Mouse (Mus musculus) embryonic facial prominence, embryonic 11.5 days (tissue): ENCODE results near the gene Rasd1. TPM values are rescaled to one million over a fixed set of nuclear protein-coding genes. Genes with fewer than 3 reads are reported as not detected.

Experiments
- ATAC-seq: fragments of 200-750 bp; cut with Nextera tagmentation; replicated peaks from 2 replicates; pipeline ENCODE4 v1.8.0; 2017; ENCODE audit warnings: low read depth; ENCODE audit not compliant: insufficient number of reproducible peaks, low FRiP score, low TSS enrichment
- DNase-seq: peaks from one replicate; pipeline ENCODE4 v3.0.0-alpha.2; 2015; ENCODE audit warnings: low spot score
- H3K27ac ChIP-seq: fragments of 300-500 bp; sonication (generic); replicated peaks from 2 replicates; pipeline ENCODE4 v1.5.1; 2014; ENCODE audit warnings: mild to moderate bottlenecking, low read depth, low read length, control low read depth
- H3K27me3 ChIP-seq: fragments of 300-500 bp; sonication (generic); 2 replicates; pipeline ENCODE4 v1.6.1; 2014; ENCODE audit warnings: mild to moderate bottlenecking, low read length, moderate library complexity, mixed read lengths; ENCODE audit not compliant: control insufficient read depth, insufficient read depth
- H3K36me3 ChIP-seq: fragments of 300-500 bp; sonication (generic); replicated peaks from 2 replicates; pipeline ENCODE4 v1.6.1; 2014; ENCODE audit warnings: low read depth, mild to moderate bottlenecking, low read length, moderate library complexity, mixed read lengths; ENCODE audit not compliant: control insufficient read depth, insufficient read depth
- H3K4me1 ChIP-seq: fragments of 300-500 bp; sonication (generic); 2 replicates; pipeline ENCODE4 v1.6.1; 2014; ENCODE audit warnings: low read length, mixed read lengths; ENCODE audit not compliant: control insufficient read depth, insufficient read depth
- H3K4me2 ChIP-seq: fragments of 300-500 bp; sonication (generic); 2 replicates; pipeline ENCODE4 v1.6.1; 2014; ENCODE audit warnings: low read depth, mild to moderate bottlenecking, control low read depth, low read length, moderate library complexity
- H3K4me3 ChIP-seq: fragments of 300-500 bp; sonication (generic); 2 replicates; pipeline ENCODE4 v1.5.1; 2014; ENCODE audit warnings: low read depth, low read length, control low read depth
- H3K9ac ChIP-seq: fragments of 300-500 bp; sonication (generic); replicated peaks from 2 replicates; pipeline ENCODE4 v1.6.1; 2014; ENCODE audit warnings: mild to moderate bottlenecking, control low read depth, low read length
- H3K9me3 ChIP-seq: fragments of 300-500 bp; sonication (generic); replicated peaks from 2 replicates; pipeline ENCODE4 v1.6.1; 2016; ENCODE audit warnings: mild to moderate bottlenecking, low read length, inconsistent platforms, mixed read lengths; ENCODE audit not compliant: control insufficient read depth
- WGBS: fragments of 180-500 bp; shearing (Covaris S2); extraction: QIAGEN DNeasy Blood & Tissue Kit; methylation state at CpG from one replicate; pipeline ENCODE4 v1.1.7; 2014; 5-methylcytosine and 5-hydroxymethylcytosine counted together
- polyA plus RNA-seq: library from polyadenylated mRNA; unstranded; fragments of >200 nt; fragmentation: Nextera tagmentation; extraction: Ambion mirVana; gene quantifications from 2 replicates; pipeline ENCODE4 v1.2.1, GENCODE M21; 2014

Rasd1 gene
- polyA plus RNA-seq, 1 experiment from 2014 or later: 2.2 TPM

GRCm38 (mm10) chr11:59919401-59919800, 45.3 kb downstream of the Rasd1 start:
- H3K9ac ChIP-seq: no peak overlapping the region
- 74% methylated on average over 3 of the region's 3 CpGs for WGBS
- DNase-seq (no peak), ATAC-seq (no peak)
- no peak overlapping the region for H3K27ac ChIP-seq
- no peak overlapping the region for H3K4me2 ChIP-seq
- H3K4me1 ChIP-seq: no peaks in the 10 kb centered on the region
- H3K9me3 ChIP-seq: no peaks in the 10 kb centered on the region
- no peaks in the 10 kb centered on the region for H3K36me3 ChIP-seq
- no peaks in the 10 kb centered on the region for H3K27me3 ChIP-seq
- no peak overlapping the region for H3K4me3 ChIP-seq

DNA sequence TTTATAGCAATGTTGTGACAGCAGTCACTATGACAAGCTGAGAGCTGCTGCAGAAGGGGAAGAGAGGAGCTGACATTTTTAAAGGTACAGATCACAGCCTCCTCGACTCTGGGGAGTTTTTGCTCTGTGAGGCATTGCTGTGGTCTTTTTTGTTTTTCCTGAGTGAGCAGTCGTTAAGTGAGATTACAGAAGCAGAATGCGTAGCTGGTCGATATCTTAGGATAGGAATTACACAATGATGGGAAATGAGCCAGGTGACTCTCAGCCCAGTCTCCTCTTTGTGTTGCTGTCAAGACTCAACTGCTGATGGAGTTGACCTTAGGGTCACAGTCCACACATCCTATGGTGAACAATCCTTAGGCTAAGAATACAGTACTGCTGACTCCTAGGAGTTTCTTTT, 46.7 kb downstream of the Rasd1 start:
- DNase-seq (no peak), ATAC-seq (no peak)
- no peaks in the 10 kb centered on the region for H3K4me1 ChIP-seq
- WGBS: 62% methylated on average over 4 of the region's 4 CpGs
- H3K9me3 ChIP-seq: no peaks in the 10 kb centered on the region
- no peaks in the 10 kb centered on the region for H3K36me3 ChIP-seq
- H3K4me3 ChIP-seq: no peak overlapping the region
- no peaks in the 10 kb centered on the region for H3K27me3 ChIP-seq
- no peak overlapping the region for H3K9ac ChIP-seq
- H3K4me2 ChIP-seq: no peak overlapping the region
- no peak overlapping the region for H3K27ac ChIP-seq

- Histone ChIP-seq H3K27me3 (no peaks in the 10 kb centered on the region), H3K27ac (no peak overlapping the region), H3K4me3 (no peak overlapping the region), H3K4me2 (no peak overlapping the region), H3K9ac (no peak overlapping the region), H3K36me3 (no peaks in the 10 kb centered on the region), H3K4me1 (no peaks in the 10 kb centered on the region), H3K9me3 (no peaks in the 10 kb centered on the region)
- DNase-seq: no peak
- no peak for ATAC-seq
- 90% methylated on average over 4 of the region's 4 CpGs for WGBS
Measured at GRCm38 (mm10) chr11:59913702-59914101, 51.0 kb downstream of the Rasd1 start.

Other genes starting within 250 kb of the Rasd1 start
- 1.2 and 1.4 TPM in 2 replicates for gene Pld6, start 177.3 kb downstream of the Rasd1 start, polyA plus RNA-seq
- gene Flcn, start 154.9 kb downstream of the Rasd1 start, polyA plus RNA-seq: 23.9 and 26.1 TPM in 2 replicates
- gene Nt5m, start 125.5 kb downstream of the Rasd1 start, polyA plus RNA-seq: 37.1 and 41.0 TPM in 2 replicates
- 238 and 239 TPM in 2 replicates for gene Cops3, start 125.1 kb downstream of the Rasd1 start, polyA plus RNA-seq
- gene Med9, start 16.7 kb downstream of the Rasd1 start, polyA plus RNA-seq: 40.9 and 45.9 TPM in 2 replicates
- gene Pemt, start 81.5 kb upstream of the Rasd1 start, polyA plus RNA-seq: 6.1 and 7.3 TPM in 2 replicates
- gene Rai1, start 140.1 kb upstream of the Rasd1 start, polyA plus RNA-seq: 21.0 and 24.8 TPM in 2 replicates